Mouse (Mus musculus) embryo, embryonic 11.5 days (tissue): ENCODE measurements at regions not wholly inside any gene's neighbourhood (a gene's known extent, or its start where the extent isn't known, plus 50 kb on each side); places are given as distances from the start of the nearest gene placed in this dataset.
A peak's percentile ranks its signal among the peaks of the same experiment; 100 is the strongest.

Experiments
- DNase-seq: peaks from one replicate; pipeline ENCODE4 v3.0.0-alpha.2; 2012; ENCODE audit warnings: low read depth, low spot score

- DNase-seq, result no peak
Measured at GRCm38 (mm10) chr14:98730375-98730774, 263.7 kb downstream of the Rpl36a-ps1 start.

- no peak for DNase-seq
Measured at GRCm38 (mm10) chr14:98728863-98729262, 265.3 kb downstream of the Rpl36a-ps1 start.

- no peak for DNase-seq
Measured at GRCm38 (mm10) chr14:98722481-98722880, 271.6 kb downstream of the Rpl36a-ps1 start.

GRCm38 (mm10) chr14:98721033-98721432 is 273.1 kb downstream of the Rpl36a-ps1 start:
- no peak for DNase-seq

- DNase-seq, result no peak
Measured at GRCm38 (mm10) chr14:98708045-98708444, 286.1 kb downstream of the Rpl36a-ps1 start.

- DNase-seq, result no peak
Measured at GRCm38 (mm10) chr14:98707574-98707973, 286.5 kb downstream of the Rpl36a-ps1 start.

- DNase-seq, result no peak
Measured at GRCm38 (mm10) chr14:98703289-98703688, 290.8 kb downstream of the Rpl36a-ps1 start.

GRCm38 (mm10) chr14:98656533-98656932 is 337.6 kb downstream of the Rpl36a-ps1 start:
- no peak for DNase-seq

- no peak for DNase-seq
Measured at GRCm38 (mm10) chr14:98654191-98654809, 339.8 kb downstream of the Rpl36a-ps1 start.

- DNase-seq, result no peak
Measured at GRCm38 (mm10) chr14:98651221-98651620, 342.9 kb downstream of the Rpl36a-ps1 start.

- DNase-seq, result no peak
Measured at GRCm38 (mm10) chr14:98650520-98650919, 343.6 kb downstream of the Rpl36a-ps1 start.

GRCm38 (mm10) chr14:98647614-98648013 is 346.5 kb downstream of the Rpl36a-ps1 start:
- DNase-seq, result no peak

GRCm38 (mm10) chr14:98643756-98644155 is 350.4 kb downstream of the Rpl36a-ps1 start:
- DNase-seq, result no peak

- no peak for DNase-seq
Measured at GRCm38 (mm10) chr14:98642661-98643331, 351.3 kb downstream of the Rpl36a-ps1 start.

GRCm38 (mm10) chr14:98629026-98629425 is 365.1 kb downstream of the Rpl36a-ps1 start:
- DNase-seq, result no peak

- no peak for DNase-seq
Measured at GRCm38 (mm10) chr14:98626476-98626875, 367.6 kb downstream of the Rpl36a-ps1 start.

- DNase-seq, result no peak
Measured at GRCm38 (mm10) chr14:98625867-98626266, 368.3 kb downstream of the Rpl36a-ps1 start.

GRCm38 (mm10) chr14:98605772-98606171 is 388.3 kb downstream of the Rpl36a-ps1 start:
- no peak for DNase-seq

GRCm38 (mm10) chr14:98596252-98596651 is 397.9 kb downstream of the Rpl36a-ps1 start:
- no peak for DNase-seq

GRCm38 (mm10) chr14:98589846-98590245 is 404.3 kb downstream of the Rpl36a-ps1 start:
- peak; percentile 23 for DNase-seq

- DNase-seq, result no peak
Measured at GRCm38 (mm10) chr14:98571644-98572043, 402.1 kb upstream of the Dach1 start.

GRCm38 (mm10) chr14:98562002-98562401 is 392.4 kb upstream of the Dach1 start:
- no peak for DNase-seq

- no peak for DNase-seq
Measured at GRCm38 (mm10) chr14:98539792-98540191, 370.2 kb upstream of the Dach1 start.
